Mouse (Mus musculus) lung, adult 2 months (tissue): ENCODE data around the gene Hoxb9.

Experiments used
- CTCF ChIP-seq: fragments of 200-500 bp; IDR thresholded peaks from 2 replicates; pipeline ENCODE4 v1.5.1; 2011; ENCODE audit warnings: mild to moderate bottlenecking, low read length, control low read depth; ENCODE audit not compliant: insufficient read depth
- POLR2A ChIP-seq: fragments of 200-500 bp; IDR thresholded peaks from 2 replicates; pipeline ENCODE4 v1.6.1; 2011; ENCODE audit warnings: low read depth, mild to moderate bottlenecking, control low read depth, low read length, borderline replicate concordance; ENCODE audit errors: extremely low read depth

DNA sequence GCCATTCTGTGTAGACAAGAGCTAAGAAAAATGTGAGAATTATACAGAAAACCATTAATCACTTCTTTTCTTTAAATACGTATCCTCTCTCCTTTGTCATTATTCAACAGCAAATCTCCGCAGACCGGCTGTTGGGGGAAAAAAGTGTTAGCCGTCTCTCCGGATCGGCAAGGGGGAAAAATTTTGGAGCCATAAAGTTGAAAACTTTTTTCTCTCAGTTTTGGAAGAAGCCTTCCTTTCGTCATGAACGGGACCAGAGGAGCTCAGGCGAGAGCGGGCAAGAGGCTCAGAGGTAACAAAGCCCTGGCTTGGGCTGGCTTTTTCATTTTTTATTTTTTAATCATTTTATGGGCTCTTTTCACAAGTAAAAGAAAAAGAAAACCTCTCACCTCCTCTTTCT lies 51.9 kb downstream of the Hoxb9 start, which contains the start of gene Hoxb3:
- no peak for TF ChIP-seq CTCF
- no peak for TF ChIP-seq POLR2A
